Mouse (Mus musculus): Measurements from ENCODE around the gene Sfrp4.

The Sfrp4 gene

GRCm38 (mm10) chr13:19636131-19636530, 13.2 kb downstream of the Sfrp4 start:
- no peak for DNase-seq

GRCm38 (mm10) chr13:19640203-19640851, 17.4 kb downstream of the Sfrp4 start:
- no peak for DNase-seq

GRCm38 (mm10) chr13:19643519-19643918, 20.6 kb downstream of the Sfrp4 start:
- DNase-seq = no peak

GRCm38 (mm10) chr13:19644225-19644624, 21.3 kb downstream of the Sfrp4 start:
- no peak for DNase-seq

GRCm38 (mm10) chr13:19649824-19650223, 26.9 kb downstream of the Sfrp4 start:
- DNase-seq = no peak

- no peak for DNase-seq
These were observed 29.5 kb downstream of the Sfrp4 start for GRCm38 (mm10) chr13:19652405-19652804.

GRCm38 (mm10) chr13:19668355-19669140, 45.6 kb downstream of the Sfrp4 start:
- DNase-seq = no peak

GRCm38 (mm10) chr13:19674025-19674424, 51.1 kb downstream of the Sfrp4 start:
- no peak for DNase-seq

- DNase-seq = no peak
These were observed 51.7 kb downstream of the Sfrp4 start for GRCm38 (mm10) chr13:19674601-19675000.

Measured in spleen, adult 18-20 months (tissue).